Mouse (Mus musculus): ENCODE measurements around the gene M1ap. TPM values are rescaled to one million over a fixed set of nuclear protein-coding genes. Genes with fewer than 3 reads are reported as not detected.

Gene M1ap
- polyA plus RNA-seq, 1 experiment from 2014 or later: 1.2 TPM

DNA sequence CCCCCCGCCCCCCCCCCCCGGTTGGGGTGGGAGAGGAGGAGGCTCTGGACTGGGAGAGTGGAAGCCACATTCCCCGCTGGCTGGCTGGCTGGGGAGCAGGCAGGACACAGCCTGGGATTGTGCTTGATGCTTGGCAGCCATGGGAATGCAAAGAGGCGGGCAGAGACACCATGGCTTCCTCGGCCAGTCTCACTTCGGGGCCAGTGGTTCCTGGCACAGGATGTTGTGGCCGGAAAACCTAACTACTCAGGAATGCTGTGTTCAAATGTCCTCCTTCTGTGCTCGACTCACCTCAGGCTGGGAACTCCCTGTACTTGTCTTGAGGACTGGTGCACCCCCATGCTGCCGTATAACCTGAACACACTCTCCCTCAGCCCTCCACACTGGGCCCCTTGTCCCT, 81.0 kb downstream of the M1ap start:
- Histone ChIP-seq H3K4me1 (peaks cover 6% of the 10 kb centered on the region), H3K27ac (no peak overlapping the region), H3K4me3 (replicated peaks) (no peak overlapping the region), H3K9ac (no peak overlapping the region), H3K9me3 (no peaks in the 10 kb centered on the region), H3K4me2 (no peak overlapping the region), H3K27me3 (replicated peaks) (peaks cover 7% of the 10 kb centered on the region; the same call in 1 of the 2 replicates), H3K36me3 (no peaks in the 10 kb centered on the region)
- no peak for ATAC-seq (ENCODE audit: insufficient read depth, low FRiP score, low read depth)
- 47% methylated on average over 7 of the region's 9 CpGs for WGBS

DNA sequence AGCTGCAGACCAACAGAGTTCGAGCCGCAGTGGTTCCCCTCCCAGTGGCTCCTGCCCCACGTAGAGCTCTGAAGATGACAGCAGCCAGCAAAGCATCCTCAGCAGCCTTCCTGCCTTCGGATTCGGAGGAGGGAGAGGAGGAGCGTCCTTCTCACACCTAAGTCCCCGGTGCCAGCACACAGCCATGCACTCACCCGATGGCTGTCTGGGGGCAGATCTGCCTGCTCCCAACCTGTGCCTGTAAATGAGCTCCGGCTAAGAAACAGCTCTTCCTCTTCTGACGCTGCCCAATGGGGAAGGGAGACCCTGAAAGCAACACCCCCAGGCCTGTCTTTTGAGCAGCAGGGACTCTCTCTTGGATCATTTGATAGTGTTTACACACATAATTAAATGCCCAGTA, 83.1 kb downstream of the M1ap start:
- WGBS: 47% methylated on average over 10 of the region's 10 CpGs
- H3K27me3 ChIP-seq (replicated peaks): peaks cover 7% of the 10 kb centered on the region; the same call in 1 of the 2 replicates
- ATAC-seq (ENCODE audit: insufficient read depth, low FRiP score, low read depth): no peak
- H3K36me3 ChIP-seq: no peaks in the 10 kb centered on the region
- H3K9ac ChIP-seq: no peak overlapping the region
- no peak overlapping the region for H3K4me3 ChIP-seq (replicated peaks)
- no peak overlapping the region for H3K4me2 ChIP-seq
- peaks cover 11% of the 10 kb centered on the region for H3K4me1 ChIP-seq
- H3K27ac ChIP-seq: no peak overlapping the region
- no peaks in the 10 kb centered on the region for H3K9me3 ChIP-seq

DNA sequence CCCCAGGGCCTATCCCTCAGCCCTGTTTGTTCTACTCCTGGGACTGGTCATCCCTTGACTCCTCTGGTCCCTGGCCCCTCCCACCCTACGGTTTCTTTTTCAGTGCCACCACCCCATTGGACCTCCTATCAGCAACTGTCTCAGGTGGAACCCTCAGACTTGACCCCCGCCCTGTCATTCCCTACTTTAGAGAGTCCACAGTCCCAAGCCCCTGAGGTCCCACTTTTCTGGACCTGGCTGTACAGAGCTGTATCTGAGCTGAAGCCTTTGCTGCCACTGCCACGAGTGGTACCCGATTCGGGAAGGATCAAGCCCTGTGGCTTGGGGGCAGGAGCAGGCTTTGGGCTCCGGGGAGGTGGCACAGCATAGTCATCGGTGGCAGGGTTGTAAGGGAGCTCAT, 84.4 kb downstream of the M1ap start:
- H3K4me1 ChIP-seq: peaks cover 23% of the 10 kb centered on the region
- WGBS: 75% methylated on average over 7 of the region's 7 CpGs

DNA sequence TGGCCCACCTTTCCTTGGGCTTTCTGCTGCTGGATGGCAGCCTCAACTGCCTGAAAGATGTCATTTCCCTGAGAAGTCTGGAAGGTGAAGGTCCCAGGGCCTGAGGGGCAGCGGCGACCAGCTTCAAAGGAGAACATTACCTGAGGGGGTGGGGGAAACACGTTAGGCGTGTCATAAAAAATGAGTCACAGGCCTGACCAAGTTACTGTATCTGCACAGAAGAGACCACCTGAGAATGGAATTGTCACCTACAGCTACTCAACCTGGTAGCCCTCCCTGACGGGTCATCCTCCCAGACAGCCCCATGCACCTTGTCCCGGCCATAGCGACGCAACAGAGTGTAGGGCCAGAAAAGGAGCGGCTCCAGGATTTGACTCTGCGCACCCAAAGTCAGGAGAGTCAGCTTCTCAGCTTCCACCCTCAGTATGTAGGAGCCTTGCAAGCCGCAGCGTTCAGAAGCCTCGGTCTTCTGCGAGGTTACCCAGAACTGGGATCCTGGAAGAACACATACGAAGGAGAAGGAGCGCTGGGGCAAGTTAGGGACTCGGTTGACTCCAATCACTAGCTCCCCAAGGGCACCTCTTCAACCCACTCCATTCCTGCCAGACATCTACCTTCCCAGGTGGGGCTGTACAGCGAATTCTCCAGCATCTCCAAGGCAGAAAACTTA, 85.4 kb downstream of the M1ap start:
- H3K9me3 ChIP-seq: no peaks in the 10 kb centered on the region
- H3K36me3 ChIP-seq: no peaks in the 10 kb centered on the region
- ATAC-seq (ENCODE audit: insufficient read depth, low FRiP score, low read depth): no peak
- 43% methylated on average over 18 of the region's 18 CpGs for WGBS
- no peak overlapping the region for H3K9ac ChIP-seq
- H3K4me1 ChIP-seq: peaks cover 23% of the 10 kb centered on the region
- H3K4me2 ChIP-seq: peak overlapping the region; percentile 71
- H3K4me3 ChIP-seq (replicated peaks): peak overlapping the region; percentile 58
- H3K27me3 ChIP-seq (replicated peaks): peaks cover 7% of the 10 kb centered on the region; the same call in 1 of the 2 replicates
- no peak overlapping the region for H3K27ac ChIP-seq

More for the DNA sequence above, 84.4 kb downstream of the M1ap start:
- Histone ChIP-seq H3K27me3 (replicated peaks) (peaks cover 7% of the 10 kb centered on the region; the same call in 1 of the 2 replicates), H3K27ac (no peak overlapping the region), H3K36me3 (no peaks in the 10 kb centered on the region), H3K9me3 (no peaks in the 10 kb centered on the region), H3K9ac (no peak overlapping the region), H3K4me2 (no peak overlapping the region), H3K4me3 (replicated peaks) (no peak overlapping the region)
- no peak for ATAC-seq (ENCODE audit: insufficient read depth, low FRiP score, low read depth)

DNA sequence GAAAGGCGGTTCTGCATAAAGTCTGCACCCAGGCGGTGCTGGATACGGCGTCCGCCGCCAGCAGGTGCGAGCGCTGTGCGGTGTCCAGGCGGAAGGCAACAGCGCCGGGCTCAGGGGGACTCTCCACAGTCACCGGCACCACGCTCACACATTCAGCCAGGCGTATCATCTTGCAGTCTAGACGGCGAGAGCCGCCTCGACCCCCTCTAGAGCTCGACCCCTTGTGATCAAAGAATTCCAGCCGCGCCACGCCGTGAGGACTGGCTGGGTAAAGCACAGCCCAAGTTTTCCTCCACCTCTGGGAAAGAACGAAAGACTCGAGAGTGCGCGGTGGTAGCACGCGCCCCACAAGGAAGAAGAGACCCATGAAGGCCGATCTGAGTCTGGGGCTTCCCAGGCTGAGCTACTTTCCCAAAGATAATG, 86.1 kb downstream of the M1ap start:
- H3K27me3 ChIP-seq (replicated peaks): peaks cover 7% of the 10 kb centered on the region; the same call in 1 of the 2 replicates
- H3K36me3 ChIP-seq: no peaks in the 10 kb centered on the region
- H3K4me2 ChIP-seq: peak overlapping the region; percentile 71
- H3K9ac ChIP-seq: peak overlapping the region; percentile 45
- peak overlapping the region; percentile 58 for H3K4me3 ChIP-seq (replicated peaks)
- H3K4me1 ChIP-seq: peaks cover 23% of the 10 kb centered on the region
- WGBS: 0% methylated on average over 31 of the region's 31 CpGs
- ATAC-seq (ENCODE audit: insufficient read depth, low FRiP score, low read depth): peak; percentile 41
- H3K27ac ChIP-seq: peak overlapping the region; percentile 87
- H3K9me3 ChIP-seq: no peaks in the 10 kb centered on the region

DNA sequence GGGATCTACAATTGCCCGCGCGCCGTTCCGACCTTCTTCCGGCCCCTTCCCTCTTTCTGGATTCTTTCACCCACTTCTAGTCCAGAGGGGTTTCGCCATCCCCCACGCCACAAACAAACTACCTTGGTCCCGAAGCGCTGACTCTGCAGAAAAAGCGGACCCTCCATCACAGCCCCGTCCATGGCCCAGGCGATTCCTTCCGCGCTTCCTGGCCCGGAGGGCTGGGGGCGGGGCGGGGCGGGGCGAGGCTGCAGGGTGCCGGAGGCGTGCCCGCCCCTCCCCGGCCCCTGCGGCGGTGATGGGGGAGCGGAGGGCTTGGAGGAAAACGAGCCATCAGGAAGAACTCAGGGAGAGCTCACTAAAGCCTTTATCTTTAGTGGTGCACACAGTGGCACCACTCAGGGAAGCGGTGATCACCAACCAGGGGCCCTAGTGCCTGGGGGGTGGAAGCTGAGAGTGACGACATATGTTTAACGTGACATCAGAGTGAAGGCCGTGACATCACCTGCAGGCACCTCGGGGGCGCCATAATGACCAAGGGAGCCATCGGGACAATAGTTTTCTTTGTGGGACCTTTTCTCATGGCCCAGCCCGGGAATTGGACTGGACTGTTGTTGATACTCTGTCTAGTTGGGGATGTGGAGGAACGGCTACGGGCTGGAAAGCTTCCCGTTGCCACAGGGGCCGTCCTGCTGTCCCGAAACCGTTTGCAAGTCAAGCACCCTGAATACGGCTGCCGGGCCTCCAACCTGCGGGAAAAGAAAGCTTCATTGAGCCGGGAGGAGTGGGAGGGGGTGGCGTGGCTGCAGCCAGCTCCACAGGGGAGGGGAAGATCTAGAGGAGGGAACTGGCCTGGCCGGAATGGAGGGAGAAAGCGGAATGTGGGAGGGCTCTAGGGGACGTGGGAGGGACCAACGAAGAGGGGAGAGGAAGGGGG, 86.8 kb downstream of the M1ap start, which contains the start of the genes Dok1 and Loxl3:
Gene Dok1 (minus strand): TSS at position 223 of the 937 bp plus-strand sequence.
Gene Loxl3 (plus strand): TSS at position 925 of the 937 bp plus-strand sequence.
- peaks cover 27% of the 10 kb centered on the region for H3K4me1 ChIP-seq
- H3K4me2 ChIP-seq: peak within 1 kb of the TSS; percentile 71
- H3K36me3 ChIP-seq: no peaks in the 10 kb centered on the region
- peak within 1 kb of the TSS; percentile 58 for H3K4me3 ChIP-seq (replicated peaks)
- peak within 1 kb of the TSS; percentile 45 for H3K9ac ChIP-seq
- peaks cover 7% of the 10 kb centered on the region; the same call in 1 of the 2 replicates for H3K27me3 ChIP-seq (replicated peaks)
- H3K9me3 ChIP-seq: no peaks in the 10 kb centered on the region
- H3K27ac ChIP-seq: peak within 1 kb of the TSS; percentile 87
- WGBS: under 1% methylated on average over 51 of the region's 51 CpGs
- peak; percentile 87 for ATAC-seq (ENCODE audit: insufficient read depth, low FRiP score, low read depth)

DNA sequence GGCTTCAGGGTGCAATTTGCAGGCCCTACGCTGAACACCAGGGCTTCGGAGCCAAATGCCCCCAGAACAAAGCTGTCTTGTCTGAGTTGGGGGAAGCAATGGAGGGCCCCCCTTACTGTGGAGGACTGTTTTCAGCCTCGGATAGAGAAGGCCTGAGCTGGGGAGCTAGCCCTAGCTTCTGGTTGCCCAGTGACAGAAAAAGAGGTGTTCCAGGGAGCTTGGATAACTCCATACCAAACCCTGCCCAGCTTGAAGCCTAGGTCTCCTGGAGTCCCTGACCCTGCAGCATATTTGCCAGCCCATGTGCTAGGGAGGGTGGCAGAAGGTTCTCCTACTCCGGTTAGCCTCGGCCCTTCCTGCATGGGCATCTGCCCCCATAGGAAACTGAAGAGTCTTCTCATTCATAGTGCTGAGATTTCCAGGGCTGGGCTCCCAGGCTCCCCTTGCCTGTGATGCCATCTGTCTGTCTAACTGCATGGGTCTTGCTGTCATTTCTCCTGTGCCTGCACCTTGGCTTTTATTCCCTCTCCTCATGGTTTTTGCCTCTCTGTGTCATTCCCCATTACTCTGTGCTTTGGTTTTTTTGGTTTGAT, 87.9 kb downstream of the M1ap start:
- Histone ChIP-seq H3K9me3 (no peaks in the 10 kb centered on the region), H3K4me3 (replicated peaks) (peak overlapping the region; percentile 58), H3K4me2 (peak overlapping the region; percentile 71), H3K4me1 (peaks cover 32% of the 10 kb centered on the region), H3K27ac (peak overlapping the region; percentile 87), H3K36me3 (no peaks in the 10 kb centered on the region), H3K9ac (no peak overlapping the region; the same call in 1 of the 2 replicates), H3K27me3 (replicated peaks) (peaks cover 7% of the 10 kb centered on the region; the same call in 1 of the 2 replicates)
- 29% methylated on average over 5 of the region's 5 CpGs for WGBS
- no peak for ATAC-seq (ENCODE audit: insufficient read depth, low FRiP score, low read depth)

DNA sequence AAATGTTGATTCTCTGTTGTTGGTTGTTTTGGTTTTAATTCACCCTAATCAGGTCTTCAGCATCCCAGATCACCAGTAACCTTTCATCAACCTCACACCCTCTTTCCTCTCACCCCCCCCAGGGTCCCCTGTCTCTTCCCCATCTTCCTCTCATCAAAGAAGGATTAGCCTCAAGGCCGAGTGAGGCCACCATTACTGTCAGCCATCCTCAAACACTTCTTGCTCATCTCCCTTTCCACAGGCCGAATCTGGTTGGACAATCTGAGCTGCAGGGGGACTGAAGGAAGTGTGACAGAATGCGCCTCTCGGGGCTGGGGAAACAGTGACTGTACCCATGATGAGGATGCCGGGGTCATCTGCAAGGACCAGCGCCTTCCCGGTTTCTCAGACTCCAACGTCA, 90.5 kb downstream of the M1ap start:
- no peak overlapping the region for H3K4me2 ChIP-seq
- H3K27me3 ChIP-seq (replicated peaks): no peaks in the 10 kb centered on the region
- H3K4me1 ChIP-seq: peaks cover 29% of the 10 kb centered on the region
- H3K27ac ChIP-seq: no peak overlapping the region
- ATAC-seq (ENCODE audit: insufficient read depth, low FRiP score, low read depth): no peak
- WGBS: 73% methylated on average over 8 of the region's 8 CpGs
- no peak overlapping the region for H3K9ac ChIP-seq
- no peaks in the 10 kb centered on the region for H3K9me3 ChIP-seq
- H3K36me3 ChIP-seq: no peaks in the 10 kb centered on the region
- no peak overlapping the region for H3K4me3 ChIP-seq (replicated peaks)

DNA sequence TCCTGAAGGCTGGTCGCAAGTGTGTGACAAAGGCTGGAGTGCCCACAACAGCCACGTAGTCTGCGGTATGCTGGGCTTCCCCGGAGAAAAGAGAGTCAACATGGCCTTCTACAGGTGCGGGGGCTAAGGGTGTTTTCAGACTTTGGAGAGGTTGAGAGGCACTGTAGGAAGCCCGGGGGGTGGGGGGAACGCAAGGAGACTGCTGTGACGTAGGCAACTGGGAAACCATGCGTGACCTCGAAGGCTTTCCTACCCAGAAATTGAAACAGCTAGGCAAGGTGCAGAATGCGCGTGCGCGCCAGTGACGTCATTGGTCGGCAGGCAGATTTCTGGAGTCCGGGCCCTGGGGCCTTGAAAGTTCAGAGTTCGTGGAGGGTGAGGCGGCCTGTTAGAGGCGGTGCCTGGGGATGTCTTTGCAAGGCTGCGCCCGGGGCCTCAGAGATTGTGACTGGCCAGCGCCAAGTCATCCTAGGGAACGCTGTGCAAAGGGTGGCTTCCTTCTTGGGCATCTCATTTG, 91.9 kb downstream of the M1ap start:
- peak overlapping the region; percentile 19 for H3K4me3 ChIP-seq (replicated peaks)
- no peaks in the 10 kb centered on the region for H3K9me3 ChIP-seq
- H3K27me3 ChIP-seq (replicated peaks): no peaks in the 10 kb centered on the region
- no peaks in the 10 kb centered on the region for H3K36me3 ChIP-seq
- no peak overlapping the region for H3K9ac ChIP-seq
- peak overlapping the region; percentile 4; the same call in 1 of the 2 replicates for H3K27ac ChIP-seq
- WGBS: 19% methylated on average over 24 of the region's 24 CpGs
- peaks cover 25% of the 10 kb centered on the region for H3K4me1 ChIP-seq
- peak overlapping the region; percentile 51 for H3K4me2 ChIP-seq
- peak; percentile 86 for ATAC-seq (ENCODE audit: insufficient read depth, low FRiP score, low read depth)

DNA sequence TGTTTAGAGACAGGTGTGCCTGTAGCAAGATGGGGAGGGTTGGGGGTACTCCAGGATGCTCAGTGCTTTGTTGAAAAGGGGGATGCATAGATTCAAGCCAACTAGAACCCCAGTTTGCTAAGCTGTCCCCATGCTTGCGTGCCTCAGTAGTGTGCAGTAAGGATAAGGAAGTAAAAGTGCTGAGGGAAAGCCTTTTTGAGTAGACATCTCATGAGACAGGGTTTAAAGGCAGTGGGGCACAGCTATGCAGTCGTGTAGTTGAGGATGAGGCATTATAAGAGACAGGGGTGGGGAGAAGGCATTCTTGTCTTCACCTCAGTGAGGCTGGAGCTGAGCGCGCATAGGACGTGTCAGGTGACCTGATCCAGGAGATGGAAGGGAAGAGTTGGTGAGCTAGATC, 93.9 kb downstream of the M1ap start:
- no peak for ATAC-seq (ENCODE audit: insufficient read depth, low FRiP score, low read depth)
- H3K4me2 ChIP-seq: no peak overlapping the region
- H3K27ac ChIP-seq: no peak overlapping the region
- 85% methylated on average over 5 of the region's 5 CpGs for WGBS
- no peaks in the 10 kb centered on the region for H3K27me3 ChIP-seq (replicated peaks)
- H3K36me3 ChIP-seq: no peaks in the 10 kb centered on the region
- H3K4me3 ChIP-seq (replicated peaks): no peak overlapping the region
- H3K9ac ChIP-seq: no peak overlapping the region
- H3K4me1 ChIP-seq: peaks cover 13% of the 10 kb centered on the region
- H3K9me3 ChIP-seq: no peaks in the 10 kb centered on the region

DNA sequence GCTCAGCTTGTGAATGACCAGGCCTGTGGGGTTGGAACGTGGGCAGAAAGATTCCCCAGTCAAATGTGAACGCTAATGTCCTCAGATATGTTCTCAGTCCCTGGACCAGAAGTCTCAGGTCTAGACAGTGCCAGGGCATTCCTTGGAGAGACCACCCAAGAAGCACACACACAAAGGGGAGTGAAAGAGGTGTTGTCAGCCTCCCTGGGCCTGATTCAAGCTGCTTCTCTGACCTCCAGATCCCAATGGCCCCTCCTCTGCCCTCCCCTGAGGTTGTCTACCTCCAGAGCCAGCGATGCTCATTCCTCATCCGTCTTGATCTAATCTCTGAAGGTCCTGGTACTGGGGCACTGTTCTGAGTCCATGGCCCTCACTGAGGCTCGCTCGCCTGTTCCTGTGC, 96.9 kb downstream of the M1ap start:
- no peak for ATAC-seq (ENCODE audit: insufficient read depth, low FRiP score, low read depth)
- Histone ChIP-seq H3K4me2 (no peak overlapping the region), H3K27ac (no peak overlapping the region), H3K27me3 (replicated peaks) (no peaks in the 10 kb centered on the region), H3K9ac (no peak overlapping the region), H3K9me3 (no peaks in the 10 kb centered on the region), H3K4me3 (replicated peaks) (no peak overlapping the region), H3K36me3 (no peaks in the 10 kb centered on the region), H3K4me1 (peaks cover 4% of the 10 kb centered on the region)
- WGBS: 58% methylated on average over 6 of the region's 6 CpGs
